Mouse (Mus musculus): Measurements from ENCODE around the gene Slc17a5.

The Slc17a5 gene

DNA sequence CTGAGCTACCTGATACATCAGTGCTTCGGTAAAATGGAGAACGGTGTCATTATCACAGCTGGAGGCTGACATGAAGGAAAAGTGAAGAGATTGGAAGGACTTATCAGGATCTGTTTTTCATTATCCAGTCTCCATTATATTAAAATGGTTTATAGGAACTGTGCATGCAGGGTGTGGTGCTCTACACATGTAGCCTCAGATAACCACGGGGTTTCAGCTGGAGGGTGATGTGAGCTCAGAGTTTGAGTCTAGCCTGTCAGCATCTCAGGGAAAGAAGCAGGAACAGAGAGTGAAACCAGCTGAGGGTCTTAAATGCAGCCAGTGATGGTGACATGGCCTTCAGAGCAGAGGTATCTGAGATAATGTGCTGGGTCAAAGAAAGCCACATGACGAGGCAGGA is 28.4 kb downstream of the Slc17a5 start:
- in situ Hi-C loops (cut with MseI, MboI): no loop called here

DNA sequence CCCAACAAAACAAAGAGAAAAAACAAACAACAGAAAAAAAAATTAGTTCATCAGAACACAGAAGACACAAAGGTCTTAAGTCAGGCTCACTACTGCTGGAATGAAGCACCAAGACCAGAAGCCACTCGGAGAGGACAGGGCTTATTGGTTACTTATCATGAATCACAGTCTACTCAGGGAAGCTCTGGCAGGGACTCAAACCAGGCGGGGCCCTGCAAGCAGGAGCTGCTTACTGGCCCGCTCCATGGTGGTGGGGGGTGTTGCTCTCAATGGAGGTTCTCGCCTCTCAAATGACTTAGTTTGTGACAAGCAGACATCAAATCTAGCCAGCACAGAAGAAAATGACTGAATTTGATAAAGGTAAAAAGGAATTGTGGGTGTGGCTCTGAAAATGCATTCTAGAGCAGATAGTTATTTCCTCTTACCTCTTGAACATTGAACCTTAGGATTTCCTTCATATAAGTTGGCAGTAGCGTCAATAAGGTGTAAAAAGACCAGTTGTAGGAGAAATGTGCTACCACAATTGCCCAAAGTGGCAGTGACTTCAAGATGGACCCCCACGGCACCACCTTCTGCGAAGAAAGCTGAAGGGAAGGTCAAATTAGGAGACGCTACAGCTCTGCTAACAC is 29.1 kb downstream of the Slc17a5 start:
- in situ Hi-C loops (cut with MseI, MboI): no loop called here

- in situ Hi-C loops (cut with MseI, MboI): no loop called here
Observed at GRCm38 (mm10) chr9:78557041-78557440, 30.8 kb downstream of the Slc17a5 start.

DNA sequence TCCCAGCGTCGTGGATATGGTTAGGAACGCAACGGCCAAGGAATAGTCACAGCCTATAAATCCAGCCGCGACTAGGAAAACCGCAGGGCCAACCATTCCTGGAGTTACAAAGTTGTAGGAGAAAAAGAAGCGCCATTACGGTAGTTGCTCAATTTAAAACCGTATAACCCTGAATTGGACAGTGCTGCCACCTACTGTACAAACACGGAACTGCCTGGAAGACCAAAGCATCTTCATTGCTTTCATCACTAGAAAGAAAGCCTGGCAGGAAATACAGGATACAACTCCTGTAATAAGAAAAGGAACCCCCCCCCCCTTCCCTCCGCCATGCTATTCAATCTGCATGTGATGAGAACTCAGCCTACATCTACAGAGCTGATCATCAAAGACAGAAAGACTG is 34.9 kb downstream of the Slc17a5 start:
- in situ Hi-C loops (cut with MseI, MboI): no loop called here

GRCm38 (mm10) chr9:78551761-78552160 is 36.1 kb downstream of the Slc17a5 start:
- in situ Hi-C loops (cut with MseI, MboI): no loop called here

DNA sequence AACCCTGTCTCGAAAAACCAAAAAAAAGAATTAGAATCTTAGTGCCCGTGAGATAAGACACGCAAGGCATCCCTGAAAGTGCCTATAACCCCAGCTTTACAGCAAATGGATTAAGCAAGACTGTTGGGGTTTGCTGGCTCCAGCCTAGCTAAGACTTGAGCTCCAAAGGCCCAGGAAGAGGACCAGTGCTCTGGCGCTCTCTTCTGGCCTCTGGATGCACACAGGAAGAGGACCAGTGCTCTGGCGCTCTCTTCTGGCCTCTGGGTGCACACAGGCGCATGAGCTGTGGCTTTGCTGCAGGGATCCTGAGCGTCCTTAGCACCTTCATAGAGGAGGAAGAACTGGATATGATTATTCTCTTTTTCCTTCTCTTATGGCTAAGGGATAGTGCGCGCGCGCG is 40.1 kb downstream of the Slc17a5 start:
- in situ Hi-C loops (cut with MseI, MboI): no loop called here

GRCm38 (mm10) chr9:78546944-78547343 is 40.9 kb downstream of the Slc17a5 start:
- in situ Hi-C loops (cut with MseI, MboI): no loop called here

DNA sequence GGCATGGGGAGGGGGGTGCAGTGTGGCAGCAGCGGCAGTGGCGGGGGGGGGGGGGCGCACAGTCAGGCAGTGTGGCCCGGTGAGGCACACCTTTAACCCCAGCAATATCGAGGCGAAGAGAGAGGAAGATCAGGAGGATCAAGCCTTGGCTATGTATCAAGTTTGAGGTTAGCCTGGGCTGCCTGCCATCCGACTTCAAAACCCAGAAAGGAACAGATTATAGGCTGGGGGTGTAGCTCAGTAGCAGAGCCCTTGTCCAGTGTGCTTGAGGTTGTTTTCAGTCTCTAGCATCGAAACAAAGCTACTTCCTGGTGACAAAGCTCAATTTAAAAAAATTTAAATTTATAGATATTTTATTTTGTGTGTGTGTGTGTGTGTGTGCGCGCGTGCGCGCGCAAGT is 46.1 kb downstream of the Slc17a5 start:
- in situ Hi-C loops (cut with MseI, MboI): no loop called here

DNA sequence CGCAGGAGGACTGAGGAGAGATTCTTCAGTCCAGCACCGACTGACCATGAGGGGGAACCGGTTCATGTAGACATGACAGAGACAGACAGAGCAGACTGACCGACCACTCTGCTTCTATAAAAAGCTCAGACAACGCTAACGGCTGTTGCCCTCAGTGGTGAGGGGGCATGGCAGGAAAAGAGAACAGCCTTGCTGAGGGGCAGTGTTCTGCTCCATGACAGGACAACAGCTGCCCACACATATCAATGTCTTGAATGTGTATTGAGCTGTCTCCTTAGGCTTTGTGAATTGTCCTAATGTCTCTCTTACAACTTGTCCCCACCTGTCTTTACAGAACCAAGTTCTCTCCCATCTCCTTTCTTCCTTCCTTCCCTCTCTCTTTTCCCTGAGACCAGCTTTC is 49.4 kb downstream of the Slc17a5 start:
- in situ Hi-C loops (cut with MseI, MboI): no loop called here

- in situ Hi-C loops (cut with MseI, MboI): no loop called here
Observed at GRCm38 (mm10) chr9:78537154-78537873, 50.5 kb downstream of the Slc17a5 start.

GRCm38 (mm10) chr9:78534606-78535005 is 53.2 kb downstream of the Slc17a5 start:
- in situ Hi-C loops (cut with MseI, MboI): no loop called here

GRCm38 (mm10) chr9:78533296-78533935 is 54.4 kb downstream of the Slc17a5 start:
- in situ Hi-C loops (cut with MseI, MboI): no loop called here

DNA sequence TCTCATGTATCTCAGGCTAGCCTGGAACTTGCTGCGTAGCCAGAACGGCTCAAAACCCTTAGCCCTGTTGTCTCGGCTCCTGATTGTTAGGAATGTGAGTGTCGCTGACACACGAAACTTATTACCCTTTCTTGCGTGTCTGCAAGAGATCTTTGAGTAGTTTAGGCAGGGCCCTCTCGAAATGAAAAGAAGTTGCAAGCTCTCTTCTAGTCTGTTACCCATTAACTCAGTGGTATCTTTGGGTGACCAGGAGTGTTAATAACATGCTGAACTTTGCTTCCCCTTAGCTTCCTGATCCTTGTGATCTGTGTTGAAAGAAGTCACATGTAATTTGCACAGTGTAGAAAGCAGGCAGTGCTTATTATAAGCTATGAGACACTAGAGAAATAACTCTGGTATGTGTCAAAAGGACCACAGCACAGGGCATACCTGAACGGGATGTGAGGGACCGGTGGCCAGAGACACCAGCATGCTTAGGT is 55.5 kb downstream of the Slc17a5 start:
- in situ Hi-C loops (cut with MseI, MboI): no loop called here

DNA sequence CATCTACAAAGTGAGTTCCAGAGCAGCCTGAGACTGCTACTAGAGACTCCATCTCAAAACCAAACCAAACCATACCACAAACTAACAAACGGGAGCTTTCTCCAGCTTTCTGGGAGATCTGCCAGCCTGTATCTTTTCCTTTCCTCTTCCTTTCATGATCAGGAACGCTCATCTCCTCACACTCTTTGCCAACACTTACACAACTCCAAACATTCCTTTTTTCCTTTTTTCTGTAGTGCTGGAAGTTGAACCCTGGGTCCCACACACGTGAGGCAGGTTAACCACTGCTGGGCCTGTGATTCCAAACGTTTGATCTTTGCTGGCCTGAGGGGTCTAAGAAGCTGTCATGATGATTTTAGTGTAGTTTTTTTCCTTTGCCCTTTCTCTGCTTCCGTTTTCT is 56.0 kb downstream of the Slc17a5 start:
- in situ Hi-C loops (cut with MseI, MboI): no loop called here

DNA sequence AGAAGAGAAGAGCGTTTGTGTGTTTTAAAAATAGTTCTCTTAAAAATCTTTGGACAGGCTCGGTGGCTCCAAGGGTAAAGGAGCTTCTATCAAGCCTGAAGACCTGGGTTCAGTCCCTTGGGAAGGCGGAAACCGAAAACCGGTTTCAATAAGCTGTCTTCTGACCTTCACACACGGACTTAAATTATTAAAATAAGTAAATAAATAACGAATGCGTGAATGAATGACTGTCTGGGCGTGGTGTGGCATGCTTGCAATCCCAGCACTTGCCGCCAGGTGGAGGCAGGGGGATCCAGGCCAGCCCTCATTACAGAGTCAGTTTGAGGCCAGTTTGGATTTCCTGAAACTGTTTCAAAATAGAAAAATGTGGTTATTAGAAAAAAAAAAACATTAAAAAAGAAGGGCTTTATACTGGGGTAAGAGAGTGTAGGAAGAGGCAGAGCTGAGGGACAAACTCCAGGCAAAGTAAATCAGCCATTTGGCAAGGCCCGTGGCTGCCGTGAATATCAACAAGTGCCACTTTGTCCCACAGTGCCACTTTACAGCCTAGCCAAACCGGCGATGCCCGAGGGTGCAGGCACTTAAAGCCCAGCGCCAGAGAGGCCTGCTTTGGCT is 60.0 kb downstream of the Slc17a5 start:
- in situ Hi-C loops (cut with MseI, MboI): loop anchor here in 1 of 2 experiments (5.0 kb wide), 1 partner anchor 51 kb away; no protein-coding TSS in a partner anchor

DNA sequence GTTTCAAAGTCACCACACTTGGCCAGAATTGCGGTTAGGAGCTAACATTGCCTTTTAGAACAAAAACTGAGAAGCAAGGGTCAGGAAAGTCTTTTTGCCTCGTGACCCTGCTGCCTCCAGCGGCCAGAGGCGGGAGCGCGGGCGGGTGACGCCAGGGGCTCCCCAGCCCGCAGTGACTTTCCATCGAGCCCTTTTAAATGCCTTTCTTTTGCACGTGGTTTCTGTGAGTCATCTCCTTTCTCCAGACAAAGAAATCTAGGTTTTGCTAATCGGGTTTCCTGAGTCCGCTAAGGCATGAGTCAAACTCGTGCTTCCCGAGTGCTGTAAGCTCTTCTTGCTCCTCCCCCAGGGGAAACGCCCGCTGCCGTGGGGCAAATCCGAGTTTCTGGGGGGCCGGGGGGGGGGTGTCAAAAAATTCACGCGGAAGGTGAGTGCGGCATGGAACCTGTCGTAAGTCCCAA is 60.5 kb downstream of the Slc17a5 start:
- in situ Hi-C loops (cut with MseI, MboI): loop anchor here in 1 of 2 experiments (5.0 kb wide), 1 partner anchor 50 kb away; no protein-coding TSS in a partner anchor

DNA sequence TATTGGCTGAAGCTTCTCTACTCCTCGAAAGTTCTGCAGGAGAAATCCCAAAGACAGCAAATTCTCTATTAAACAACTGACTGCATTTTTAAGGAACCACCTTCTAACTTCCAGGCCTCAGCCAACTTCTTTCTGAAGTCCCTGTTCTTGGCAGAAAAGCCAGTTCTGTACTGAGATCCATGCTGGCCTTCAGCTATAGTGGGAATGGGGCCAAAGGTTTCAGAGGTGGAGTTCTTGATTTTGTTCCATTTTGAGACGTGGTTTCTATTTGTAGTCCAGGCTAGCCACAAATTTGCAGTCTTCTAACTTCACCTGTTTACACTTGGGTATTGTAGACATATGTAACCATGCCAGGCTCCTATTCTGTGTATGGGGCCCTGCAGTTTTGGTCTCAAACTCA is 61.6 kb downstream of the Slc17a5 start:
- in situ Hi-C loops (cut with MseI, MboI): loop anchor here in 1 of 2 experiments (5.0 kb wide), 1 partner anchor 49 kb away; no protein-coding TSS in a partner anchor

GRCm38 (mm10) chr9:78525451-78526135 is 62.2 kb downstream of the Slc17a5 start:
- in situ Hi-C loops (cut with MseI, MboI): loop anchor here in 1 of 2 experiments (5.0 kb wide), 1 partner anchor 48 kb away; no protein-coding TSS in a partner anchor

DNA sequence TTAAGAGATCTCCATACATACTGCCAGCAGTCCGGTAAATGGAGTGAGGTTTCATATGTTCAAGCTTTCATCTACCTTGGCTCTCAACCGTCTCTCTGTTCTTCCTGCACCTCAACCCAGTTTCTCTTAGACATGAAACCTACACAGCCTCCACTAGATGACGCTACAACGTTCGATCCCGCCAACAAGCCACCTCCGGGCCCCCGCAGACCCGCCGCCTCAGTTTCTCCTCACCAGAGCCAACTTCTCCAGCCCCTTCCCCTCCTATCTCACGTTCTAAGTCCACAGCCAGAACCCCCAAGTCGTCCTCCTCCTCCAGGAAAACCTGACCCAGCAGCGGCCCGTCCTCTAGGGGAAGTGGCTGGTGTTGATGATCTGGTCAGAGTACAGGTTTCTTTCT is 66.2 kb downstream of the Slc17a5 start:
- in situ Hi-C loops (cut with MseI, MboI): no loop called here

GRCm38 (mm10) chr9:78520780-78521601 is 66.8 kb downstream of the Slc17a5 start:
- in situ Hi-C loops (cut with MseI, MboI): no loop called here
